Mouse (Mus musculus) cerebellum, adult 9-10 months (tissue): ENCODE data around the gene Vtcn1.
"Not testable (repeated sequence)": the region's sequence is repeated elsewhere in the genome, so short reads cannot be mapped to it uniquely, and the experiment has no call there.

Source experiments
- DNase-seq: peaks from one replicate; pipeline ENCODE4 v3.0.0; 2022

Vtcn1 gene

DNA sequence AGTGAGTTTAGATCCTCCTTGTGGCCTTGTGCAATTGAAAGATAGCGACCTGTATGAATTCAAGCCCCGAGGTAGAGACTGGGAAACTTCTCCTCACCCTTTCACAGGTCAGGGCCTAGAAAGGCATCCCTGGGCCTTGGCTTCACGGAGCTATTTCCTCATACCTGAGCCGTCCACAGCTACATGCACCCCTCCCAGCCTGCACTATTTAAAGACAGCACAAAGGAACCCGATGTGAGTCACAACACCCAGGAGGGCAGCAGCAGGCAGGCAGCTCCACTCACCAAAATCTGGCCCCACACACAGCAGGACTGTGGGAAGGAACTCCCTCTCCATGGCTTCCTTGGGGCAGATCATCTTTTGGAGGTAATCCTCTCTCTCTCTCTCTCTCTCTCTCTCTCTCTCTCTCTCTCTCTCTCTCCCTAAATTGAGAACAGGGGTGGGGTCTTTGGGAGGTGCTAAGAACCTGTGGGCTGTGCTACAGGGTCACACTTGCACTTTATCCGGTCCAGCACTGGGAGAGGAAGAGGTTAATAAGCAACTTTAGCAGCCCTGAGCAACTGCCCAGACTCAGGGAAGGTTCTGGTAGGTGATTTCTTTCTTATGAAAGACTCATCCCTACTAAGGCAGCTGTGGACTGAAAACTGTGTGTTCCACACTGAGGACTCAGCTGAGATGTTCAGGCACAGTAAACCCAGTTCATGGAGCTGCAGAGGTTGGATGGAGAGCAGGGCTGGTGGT lies at the start of gene Vtcn1:
TSS of gene Vtcn1 (plus strand) at position 235 of the 741 bp plus-strand sequence.
- DNase-seq: no peak

- no peak for DNase-seq
These were observed 48.3 kb upstream of the Vtcn1 start for GRCm38 (mm10) chr3:100776967-100777366.

GRCm38 (mm10) chr3:100777568-100777967 lies 47.7 kb upstream of the Vtcn1 start:
- DNase-seq: no peak

DNA sequence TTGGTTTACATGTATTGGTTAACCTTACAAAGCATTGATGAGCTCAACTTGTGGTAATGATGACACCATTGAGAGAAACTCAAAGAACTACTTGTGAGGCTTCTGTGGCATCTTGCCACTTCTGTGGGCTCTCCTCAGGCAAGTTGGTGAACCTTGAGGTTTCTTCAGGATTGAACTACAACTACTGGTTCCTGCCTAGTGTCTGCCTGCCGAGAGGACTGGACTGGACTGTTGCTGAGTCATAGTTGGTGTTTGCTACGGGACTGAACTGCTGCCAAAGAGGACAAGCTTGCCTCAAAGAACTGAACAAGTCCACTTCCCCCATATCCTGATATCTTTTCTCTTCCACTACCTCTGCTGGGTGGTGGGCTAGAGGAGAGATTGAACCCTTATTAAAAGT lies 39.2 kb upstream of the Vtcn1 start:
- no peak for DNase-seq

- no peak for DNase-seq
These were observed 33.6 kb upstream of the Vtcn1 start for GRCm38 (mm10) chr3:100791670-100792069.

DNA sequence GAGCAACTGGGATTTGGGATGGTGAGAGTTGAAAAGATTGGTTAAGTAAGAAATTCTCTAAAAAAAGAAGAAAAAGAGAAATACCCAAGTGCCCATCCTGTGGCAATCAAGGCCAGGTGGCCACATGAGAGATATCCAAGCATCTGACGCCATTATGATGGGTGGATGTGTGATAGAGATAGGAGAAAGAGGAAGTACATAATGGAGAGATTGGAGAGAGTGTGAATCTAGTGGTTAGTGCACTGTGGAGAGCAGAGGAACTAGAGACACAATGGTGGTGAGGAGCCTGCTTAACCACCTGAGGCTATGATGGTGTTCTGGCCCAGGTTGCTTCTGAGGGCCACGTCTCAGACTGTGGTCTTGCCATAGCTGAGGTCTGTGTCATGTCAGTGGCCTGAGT lies 31.9 kb upstream of the Vtcn1 start:
- no peak for DNase-seq

DNA sequence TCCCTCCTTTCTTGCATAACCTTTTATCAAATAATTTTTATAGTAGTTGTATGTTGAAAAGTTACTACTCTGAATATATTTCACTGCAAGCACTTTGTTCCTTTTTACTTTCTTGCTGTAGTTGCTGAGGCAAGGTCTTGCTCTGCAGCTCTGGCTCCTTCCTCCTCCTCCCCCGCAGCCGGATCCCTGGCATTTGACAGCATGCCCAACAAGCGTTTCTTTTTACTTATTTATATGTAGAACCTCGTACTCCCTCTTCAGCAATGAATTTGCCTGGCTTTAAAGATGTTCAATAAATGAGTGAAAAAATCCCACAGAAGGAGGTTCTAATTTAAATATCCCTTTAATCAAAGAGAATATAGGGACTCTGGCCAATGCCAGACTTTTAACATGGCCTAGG lies 28.7 kb upstream of the Vtcn1 start:
- DNase-seq: no peak

- no peak for DNase-seq
These were observed 27.8 kb upstream of the Vtcn1 start for GRCm38 (mm10) chr3:100797166-100798145.

DNA sequence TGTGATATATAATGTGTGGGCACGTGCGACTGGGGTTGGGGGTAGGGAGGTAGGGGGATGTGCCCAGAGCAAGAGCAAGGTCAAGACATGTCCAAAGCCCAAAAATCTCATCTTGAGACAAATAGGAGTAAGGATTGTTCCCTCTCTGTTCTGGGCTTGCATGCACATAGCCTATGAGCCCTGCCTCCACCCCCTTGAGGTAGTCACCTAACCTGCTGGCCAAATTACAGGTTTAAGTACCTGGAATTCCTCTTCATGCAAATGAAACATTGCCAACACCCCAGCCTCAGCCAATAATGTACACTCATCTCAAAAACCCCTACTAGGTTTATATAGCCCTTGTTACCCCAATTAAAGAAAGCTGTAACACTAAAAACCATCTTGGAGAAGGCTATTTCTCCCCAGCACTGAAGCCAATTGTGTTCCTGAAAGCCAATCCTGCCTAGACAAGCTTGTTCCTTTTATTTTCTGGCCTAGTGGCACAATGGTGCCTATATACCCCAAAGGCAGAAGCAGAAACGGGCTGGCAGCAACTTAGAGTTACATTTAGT lies 26.3 kb upstream of the Vtcn1 start:
- no peak for DNase-seq

DNA sequence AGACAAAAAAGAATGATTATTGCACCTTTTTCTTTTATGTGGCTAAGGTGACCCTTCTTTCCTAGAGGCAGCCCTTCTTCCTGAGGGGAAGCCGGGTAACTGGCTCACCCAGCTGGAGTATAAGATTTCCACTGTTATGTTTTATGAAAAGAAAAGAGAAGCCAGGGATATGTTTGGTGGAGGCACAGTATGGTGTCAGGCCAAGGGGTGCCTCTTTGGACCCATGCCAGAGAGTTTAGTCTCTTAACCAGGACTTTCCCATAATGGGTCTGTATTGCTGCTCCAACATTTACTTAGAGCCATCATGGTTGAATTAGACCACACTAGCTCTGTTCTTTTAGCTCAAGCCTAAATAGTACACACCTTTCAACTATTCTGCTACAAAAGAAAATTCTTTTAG lies 20.3 kb upstream of the Vtcn1 start:
- DNase-seq: no peak

- no peak for DNase-seq
These were observed 19.3 kb upstream of the Vtcn1 start for GRCm38 (mm10) chr3:100805925-100806324.

DNA sequence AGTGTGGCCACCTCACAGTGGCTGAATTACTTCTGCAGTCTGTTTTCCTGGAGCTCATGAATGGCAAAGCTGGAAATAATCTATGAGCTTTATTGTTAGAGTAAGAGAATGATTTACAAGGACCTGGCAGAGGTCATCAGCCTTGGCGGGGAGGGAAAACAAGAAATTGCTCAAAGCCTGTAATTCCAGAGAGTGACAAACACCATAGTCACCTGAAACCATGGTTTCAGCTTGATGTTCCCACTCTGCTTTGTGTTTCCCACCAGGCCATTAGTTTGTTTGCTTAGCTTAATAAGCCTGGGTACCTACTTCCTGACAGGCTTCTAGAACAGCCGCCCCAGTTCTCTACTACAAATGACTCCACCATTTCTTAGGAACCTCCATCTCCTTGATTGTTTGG lies 14.8 kb upstream of the Vtcn1 start:
- DNase-seq: no peak

GRCm38 (mm10) chr3:100811836-100812235 lies 13.4 kb upstream of the Vtcn1 start:
- DNase-seq: no peak

- DNase-seq: not testable (repeated sequence)
These were observed 9.8 kb upstream of the Vtcn1 start for GRCm38 (mm10) chr3:100815490-100815889.

GRCm38 (mm10) chr3:100818709-100819108 lies 6.5 kb upstream of the Vtcn1 start:
- no peak for DNase-seq

GRCm38 (mm10) chr3:100819571-100819970 lies 5.7 kb upstream of the Vtcn1 start:
- DNase-seq: no peak

- DNase-seq: no peak
These were observed 4.4 kb upstream of the Vtcn1 start for GRCm38 (mm10) chr3:100820852-100821251.

DNA sequence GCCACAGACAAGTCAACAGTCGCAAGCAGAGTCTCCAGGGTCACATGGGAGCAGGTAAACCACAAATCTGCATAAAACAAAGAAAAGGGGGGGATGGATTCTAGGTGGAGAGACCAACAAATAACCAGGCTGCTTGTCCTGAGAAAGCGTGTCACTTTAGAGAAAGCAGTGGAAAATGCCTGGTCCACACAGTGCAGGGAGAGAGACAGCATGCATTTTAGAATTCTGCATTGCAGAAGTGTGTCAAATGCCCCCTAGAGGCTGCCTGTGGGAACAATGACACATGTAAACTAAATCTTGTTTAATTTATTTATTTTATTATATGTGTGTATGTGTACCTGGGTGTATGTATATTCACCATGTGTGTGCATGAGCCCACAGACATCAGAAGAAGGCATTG lies 4.0 kb upstream of the Vtcn1 start:
- no peak for DNase-seq

DNA sequence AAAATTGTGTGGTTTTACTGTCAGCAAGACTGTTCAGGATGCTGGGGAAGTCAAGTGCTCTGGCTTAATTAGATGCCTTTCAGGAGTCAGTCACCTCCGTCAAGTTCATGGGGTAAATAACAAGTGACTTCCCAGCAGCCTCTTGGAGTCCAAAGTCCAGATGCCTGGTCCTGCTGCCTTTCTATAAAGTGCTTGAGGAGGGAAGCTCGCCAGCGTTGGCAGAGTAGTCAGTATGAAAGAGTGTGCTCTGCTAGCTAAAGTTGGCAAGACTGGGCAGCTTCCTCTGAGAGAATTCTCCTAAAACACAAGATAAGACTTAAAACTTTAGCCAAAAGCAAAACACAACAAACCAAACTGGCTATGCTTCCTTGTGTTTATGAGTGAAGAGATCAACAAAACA lies 18.5 kb downstream of the Vtcn1 start:
- no peak for DNase-seq

GRCm38 (mm10) chr3:100844366-100844765 lies 19.1 kb downstream of the Vtcn1 start:
- DNase-seq: no peak

DNA sequence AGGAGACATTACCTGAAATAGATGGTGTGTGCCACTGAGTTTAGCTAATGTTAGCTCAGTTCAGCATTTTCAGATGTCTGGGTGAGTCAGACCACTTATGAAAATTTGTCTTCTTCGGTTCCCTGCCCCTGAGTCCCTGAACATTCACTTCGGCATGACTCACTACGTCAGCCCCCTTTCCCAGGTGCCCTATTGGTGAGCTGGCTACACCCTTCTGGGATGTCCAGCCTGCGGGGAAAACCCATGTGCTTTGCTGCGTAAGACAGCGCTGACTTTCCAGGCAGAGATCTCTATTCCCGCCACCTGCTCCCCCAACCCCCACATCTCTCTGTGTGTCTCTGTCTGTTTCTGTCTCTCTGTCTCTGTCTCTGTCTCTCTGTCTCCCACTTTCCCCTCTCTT lies 23.1 kb downstream of the Vtcn1 start:
- DNase-seq: no peak

DNA sequence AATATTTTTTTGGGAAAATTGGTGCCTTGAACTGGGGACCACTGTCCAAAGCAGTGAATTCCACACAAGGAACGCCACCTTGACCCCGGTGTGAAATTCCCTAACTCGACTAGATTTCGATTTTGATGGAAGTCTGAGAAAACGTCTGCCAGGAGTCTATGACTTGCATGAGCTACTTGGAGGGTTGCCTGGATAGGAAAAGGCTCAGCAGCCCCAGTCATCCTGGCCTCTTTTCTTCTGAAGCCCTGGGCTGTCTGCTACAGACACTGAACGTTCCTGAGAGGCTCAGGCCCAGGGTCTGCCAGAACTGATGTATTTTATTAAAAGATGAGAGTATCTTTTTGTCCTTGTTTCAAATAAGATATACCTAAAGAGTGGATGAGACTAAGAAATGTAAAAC lies 25.2 kb downstream of the Vtcn1 start:
- DNase-seq: peak; percentile 9

DNA sequence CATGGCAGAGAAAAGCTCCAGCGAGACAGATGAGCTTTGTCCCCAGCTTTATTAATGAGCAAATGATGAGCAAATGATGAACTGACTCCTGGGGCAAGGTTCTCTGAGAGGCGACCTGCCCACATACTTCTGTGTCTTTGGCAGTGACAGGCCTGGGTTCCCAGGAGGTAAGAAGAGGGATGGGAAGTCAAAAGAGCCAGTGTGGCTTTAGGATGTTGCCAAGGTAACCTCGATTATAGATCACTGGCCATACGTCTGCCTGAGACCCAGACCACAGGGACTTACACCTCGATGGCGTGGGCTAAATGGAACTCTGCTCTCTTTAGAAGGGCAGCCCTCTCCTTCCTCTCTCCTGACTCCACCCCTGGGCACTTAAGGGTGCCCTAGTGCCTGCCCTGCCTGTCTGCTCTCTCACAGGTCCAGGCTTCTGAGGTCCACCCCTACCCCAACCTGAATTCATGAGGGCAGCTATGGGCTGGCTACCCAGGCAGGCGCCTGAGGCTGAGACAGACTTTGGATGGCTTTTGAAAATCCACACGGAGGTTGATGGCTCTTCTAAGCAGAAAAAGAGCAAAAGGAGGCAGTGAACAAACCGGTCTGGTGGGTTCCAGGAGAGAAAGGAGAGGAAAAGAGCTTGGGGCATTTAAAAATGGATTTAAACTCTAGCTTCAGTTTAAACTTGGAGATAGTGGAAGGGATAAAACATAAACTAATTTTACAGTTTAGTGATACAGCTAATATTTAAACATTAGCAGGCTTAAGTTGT lies 31.0 kb downstream of the Vtcn1 start:
- DNase-seq: no peak
